Mouse (Mus musculus): ENCODE data around the gene Sgms1. TPM values are rescaled to one million over a fixed set of nuclear protein-coding genes. Genes with fewer than 3 reads are reported as not detected.
A peak's percentile ranks its signal among the peaks of the same experiment; 100 is the strongest.

Sgms1 gene
- polyA plus RNA-seq, 1 experiment = 8.5 TPM

- Histone ChIP-seq H3K27me3 (ENCODE audit: control insufficient read depth, insufficient read depth, insufficient read length) (no peaks in the 10 kb centered on the region), H3K79me2 (ENCODE audit: control insufficient read depth, insufficient read depth) (no peaks in the 10 kb centered on the region), H3ac (ENCODE audit: control insufficient read depth, insufficient read length) (no peak overlapping the region), H3K36me3 (ENCODE audit: control insufficient read depth, insufficient read depth) (no peaks in the 10 kb centered on the region), H3K4me2 (ENCODE audit: low read depth) (no peak overlapping the region), H3K4me3 (no peak overlapping the region)
- TF ChIP-seq SRF (IDR thresholded peaks at IDR 0.05; ENCODE audit: control insufficient read depth, insufficient read length, low read depth) = no peak
- TF ChIP-seq E2F4 (IDR thresholded peaks at IDR 0.05; ENCODE audit: insufficient read depth) = no peak
- TF ChIP-seq MYOG (IDR thresholded peaks at IDR 0.05; ENCODE audit: control insufficient read depth in 1 of 3, insufficient read depth in 1 of 3, insufficient read length in 2 of 3, low read depth in 2 of 3) = no peak
- no peak for TF ChIP-seq TCF3 (IDR thresholded peaks at IDR 0.05; ENCODE audit: insufficient read length, low read depth)
- no peak for TF ChIP-seq TCF12 (IDR thresholded peaks at IDR 0.05; ENCODE audit: insufficient read depth, poor library complexity, severe bottlenecking)
These were observed 79.0 kb downstream of the Sgms1 start for GRCm38 (mm10) chr19:32310483-32310882.

GRCm38 (mm10) chr19:32309346-32309745 lies 80.2 kb downstream of the Sgms1 start:
- Histone ChIP-seq H3K36me3 (ENCODE audit: control insufficient read depth, insufficient read depth) (no peaks in the 10 kb centered on the region), H3K27me3 (ENCODE audit: control insufficient read depth, insufficient read depth, insufficient read length) (no peaks in the 10 kb centered on the region), H3K4me2 (ENCODE audit: low read depth) (no peak overlapping the region), H3K4me3 (no peak overlapping the region), H3ac (ENCODE audit: control insufficient read depth, insufficient read length) (no peak overlapping the region), H3K79me2 (ENCODE audit: control insufficient read depth, insufficient read depth) (no peaks in the 10 kb centered on the region)
- TF ChIP-seq TCF12 (IDR thresholded peaks at IDR 0.05; ENCODE audit: insufficient read depth, poor library complexity, severe bottlenecking) = peak; percentile 74
- TF ChIP-seq SRF (IDR thresholded peaks at IDR 0.05; ENCODE audit: control insufficient read depth, insufficient read length, low read depth) = no peak
- TF ChIP-seq MYOG (IDR thresholded peaks at IDR 0.05; ENCODE audit: control insufficient read depth in 1 of 3, insufficient read depth in 1 of 3, insufficient read length in 2 of 3, low read depth in 2 of 3) = peak in 2 of 3 experiments; percentile 81 to 91
- no peak for TF ChIP-seq POLR2A (IDR thresholded peaks at IDR 0.05; ENCODE audit: insufficient read length, low read depth)
- TF ChIP-seq USF1 (IDR thresholded peaks at IDR 0.05; ENCODE audit: low read depth) = no peak
- TF ChIP-seq TCF3 (IDR thresholded peaks at IDR 0.05; ENCODE audit: insufficient read length, low read depth) = no peak
- TF ChIP-seq E2F4 (IDR thresholded peaks at IDR 0.05; ENCODE audit: insufficient read depth) = no peak
- TF ChIP-seq POLR2AphosphoS2 (IDR thresholded peaks at IDR 0.05; ENCODE audit: insufficient read length, low read depth) = no peak
- peak; percentile 84 to 94 (median 85) for TF ChIP-seq MYOD1 (IDR thresholded peaks at IDR 0.05; ENCODE audit: control insufficient read depth in 1 of 3, insufficient read length in 2 of 3, low read depth in 2 of 3)
- peak; percentile 95 for TF ChIP-seq CEBPB (IDR thresholded peaks at IDR 0.05; ENCODE audit: insufficient read depth, poor library complexity, severe bottlenecking)
- no peak for TF ChIP-seq REST (IDR thresholded peaks at IDR 0.05; ENCODE audit: insufficient read depth, insufficient read length)
- no peak for TF ChIP-seq MAX (IDR thresholded peaks at IDR 0.05; ENCODE audit: low read depth)

- Histone ChIP-seq H3K36me3 (ENCODE audit: control insufficient read depth, insufficient read depth) (no peaks in the 10 kb centered on the region), H3K27me3 (ENCODE audit: control insufficient read depth, insufficient read depth, insufficient read length) (no peaks in the 10 kb centered on the region), H3K4me2 (ENCODE audit: low read depth) (no peak overlapping the region), H3K4me3 (no peak overlapping the region), H3K79me2 (ENCODE audit: control insufficient read depth, insufficient read depth) (no peaks in the 10 kb centered on the region), H3ac (ENCODE audit: control insufficient read depth, insufficient read length) (no peak overlapping the region)
- TF ChIP-seq E2F4 (IDR thresholded peaks at IDR 0.05; ENCODE audit: insufficient read depth) (no peak), TCF12 (IDR thresholded peaks at IDR 0.05; ENCODE audit: insufficient read depth, poor library complexity, severe bottlenecking) (no peak), CEBPB (IDR thresholded peaks at IDR 0.05; ENCODE audit: insufficient read depth, poor library complexity, severe bottlenecking) (no peak), SRF (IDR thresholded peaks at IDR 0.05; ENCODE audit: control insufficient read depth, insufficient read length, low read depth) (no peak), POLR2AphosphoS2 (IDR thresholded peaks at IDR 0.05; ENCODE audit: insufficient read length, low read depth) (no peak), TCF3 (IDR thresholded peaks at IDR 0.05; ENCODE audit: insufficient read length, low read depth) (no peak), MAX (IDR thresholded peaks at IDR 0.05; ENCODE audit: low read depth) (no peak), USF1 (IDR thresholded peaks at IDR 0.05; ENCODE audit: low read depth) (no peak), MYOG (IDR thresholded peaks at IDR 0.05; ENCODE audit: control insufficient read depth in 1 of 3, insufficient read depth in 1 of 3, insufficient read length in 2 of 3, low read depth in 2 of 3) (no peak), POLR2A (IDR thresholded peaks at IDR 0.05; ENCODE audit: insufficient read length, low read depth) (no peak), MYOD1 (IDR thresholded peaks at IDR 0.05; ENCODE audit: control insufficient read depth in 1 of 3, insufficient read length in 2 of 3, low read depth in 2 of 3) (no peak)
These were observed 81.2 kb downstream of the Sgms1 start for GRCm38 (mm10) chr19:32308311-32308710.

GRCm38 (mm10) chr19:32304898-32305297 lies 84.6 kb downstream of the Sgms1 start:
- no peaks in the 10 kb centered on the region for H3K79me2 ChIP-seq (ENCODE audit: control insufficient read depth, insufficient read depth)

More at GRCm38 (mm10) chr19:32304898-32305297, 84.6 kb downstream of the Sgms1 start:
- peak overlapping the region; percentile 83 for H3K4me2 ChIP-seq (ENCODE audit: low read depth)
- no peaks in the 10 kb centered on the region for H3K36me3 ChIP-seq (ENCODE audit: control insufficient read depth, insufficient read depth)
- H3K27me3 ChIP-seq (ENCODE audit: control insufficient read depth, insufficient read depth, insufficient read length) = no peaks in the 10 kb centered on the region
- H3K4me3 ChIP-seq = no peak overlapping the region
- TF ChIP-seq REST (IDR thresholded peaks at IDR 0.05; ENCODE audit: insufficient read depth, insufficient read length) = no peak
- TF ChIP-seq TCF3 (IDR thresholded peaks at IDR 0.05; ENCODE audit: insufficient read length, low read depth) = no peak
- no peak for TF ChIP-seq SRF (IDR thresholded peaks at IDR 0.05; ENCODE audit: control insufficient read depth, insufficient read length, low read depth)
- no peak for TF ChIP-seq USF1 (IDR thresholded peaks at IDR 0.05; ENCODE audit: low read depth)
- TF ChIP-seq POLR2AphosphoS2 (IDR thresholded peaks at IDR 0.05; ENCODE audit: insufficient read length, low read depth) = no peak
- no peak for TF ChIP-seq MYOD1 (IDR thresholded peaks at IDR 0.05; ENCODE audit: control insufficient read depth in 1 of 3, insufficient read length in 2 of 3, low read depth in 2 of 3)
- no peak for TF ChIP-seq MYOG (IDR thresholded peaks at IDR 0.05; ENCODE audit: control insufficient read depth in 1 of 3, insufficient read depth in 1 of 3, insufficient read length in 2 of 3, low read depth in 2 of 3)
- TF ChIP-seq CEBPB (IDR thresholded peaks at IDR 0.05; ENCODE audit: insufficient read depth, poor library complexity, severe bottlenecking) = no peak
- H3ac ChIP-seq (ENCODE audit: control insufficient read depth, insufficient read length) = no peak overlapping the region

All from myocyte (in vitro differentiated cells).